ENCODE assay signal across 16 mouse cellular contexts in genomic region chr13:13537272-13538015, GRCm38 (mm10). TPM values are rescaled to one million over a fixed set of nuclear protein-coding genes. Genes with fewer than 3 reads are reported as not detected.
DNase-seq lines count a peak whose midpoint lies in the region; ATAC-seq and TF ChIP-seq lines count a peak whose summit lies in the region.
"Had no signal": no experiment of that assay in that cellular context is flagged by ENCODE, and none has a peak within 500 bp of the region (broad histone marks: within the 10 kb centered on the region; RNA-seq: fewer than 3 reads in every experiment).

No protein-coding gene starts in this region.

- H3K9me3 ChIP-seq in midbrain, embryonic 13.5 days = no peaks in the 10 kb centered on the region
- H3K9me3 ChIP-seq in midbrain, postnatal 0 days (ENCODE audit: low read length) = no peaks in the 10 kb centered on the region
- H3K9me3 ChIP-seq in MEL (replicated peaks; ENCODE audit: insufficient read depth, low read length) = no peaks in the 10 kb centered on the region
- H3K9me3 ChIP-seq: forebrain, embryonic 15.5 days; limb, embryonic 13.5 days had no signal

- H3K9ac ChIP-seq in midbrain, embryonic 13.5 days (replicated peaks) = no peak overlapping the region
- no peak overlapping the region for H3K9ac ChIP-seq in midbrain, postnatal 0 days (replicated peaks; ENCODE audit: low read length, poor library complexity, severe bottlenecking)
- no peak overlapping the region for H3K9ac ChIP-seq in MEL (ENCODE audit: control insufficient read depth, low read depth, low read length, poor library complexity, severe bottlenecking)
- H3K9ac ChIP-seq: forebrain, embryonic 15.5 days; limb, embryonic 13.5 days had no signal

- peak; percentile 58; the same call in 1 of the 2 replicates for ATAC-seq in midbrain, embryonic 13.5 days
- ATAC-seq in midbrain, postnatal 0 days (ENCODE audit: low FRiP score) = no peak
- peak; percentile 39 to 62 for ATAC-seq in hematopoietic stem cell, adult 5-6 weeks (replicated peaks in 1 of 2; ENCODE audit: insufficient read depth in 1 of 2, low FRiP score in 2 of 2, low TSS enrichment in 1 of 2, low read depth in 1 of 2, poor library complexity in 2 of 2, severe bottlenecking in 2 of 2)
- ATAC-seq: forebrain, embryonic 15.5 days had no signal

- H3K27me3 ChIP-seq in midbrain, embryonic 13.5 days = no peaks in the 10 kb centered on the region
- no peaks in the 10 kb centered on the region for H3K27me3 ChIP-seq in midbrain, postnatal 0 days (ENCODE audit: insufficient read depth, low read length)
- H3K27me3 ChIP-seq in MEL (ENCODE audit: control insufficient read depth in 1 of 2, insufficient read depth in 2 of 2, low read length in 2 of 2) = no peaks in the 10 kb centered on the region
- H3K27me3 ChIP-seq: forebrain, embryonic 15.5 days; limb, embryonic 13.5 days; Patski had no signal

- no peaks in the 10 kb centered on the region for H3K36me3 ChIP-seq in midbrain, embryonic 13.5 days
- H3K36me3 ChIP-seq in midbrain, postnatal 0 days (ENCODE audit: insufficient read depth, low read length) = no peaks in the 10 kb centered on the region
- peaks cover 0 to 26% of the 10 kb centered on the region in 2 experiments; a peak in 2 of 4 replicates for H3K36me3 ChIP-seq in MEL (ENCODE audit: control insufficient read depth in 1 of 2, insufficient read depth in 2 of 2, low read length in 2 of 2)
- H3K36me3 ChIP-seq: forebrain, embryonic 15.5 days; limb, embryonic 13.5 days had no signal

- DNase-seq in midbrain, postnatal 0 days (ENCODE audit: low spot score) = no peak
- DNase-seq in MEL (ENCODE audit: low read depth, low spot score) (peak; percentile 42), liver (no peak)
- peak; percentile 74 for DNase-seq in naive thymus-derived CD4-positive, alpha-beta T cell, adult 2 months (ENCODE audit: low read depth)
- no peak for DNase-seq in kidney, postnatal 25 days
- no peak for DNase-seq in left cerebral cortex, adult 18-20 months (ENCODE audit: low spot score in 2 of 2)
- DNase-seq: cerebellum, adult 9-10 months; gastrocnemius, adult 2 months; heart, postnatal 36 days; lung, postnatal 4 days; right cerebral cortex, postnatal 14 days had no signal

- TF ChIP-seq CTCF in midbrain, postnatal 0 days (IDR thresholded peaks at IDR 0.05) = no peak
- no peak for TF ChIP-seq CTCF in MEL (IDR thresholded peaks at IDR 0.05 in 2 of 3, conservative IDR thresholded peaks at IDR 0.05 in 1 of 3; ENCODE audit: control insufficient read depth in 1 of 3, insufficient read depth in 1 of 3, low read depth in 2 of 3, low read length in 3 of 3, poor library complexity in 1 of 3, severe bottlenecking in 1 of 3)

- TF ChIP-seq POLR2A in MEL (IDR thresholded peaks at IDR 0.05; ENCODE audit: control insufficient read depth in 1 of 2, insufficient read depth in 1 of 2, low read depth in 1 of 2, low read length in 2 of 2, poor library complexity in 1 of 2) = no peak

- no peak overlapping the region for H3K27ac ChIP-seq in midbrain, embryonic 13.5 days
- H3K27ac ChIP-seq in midbrain, postnatal 0 days (ENCODE audit: low read depth, low read length) = no peak overlapping the region
- H3K27ac ChIP-seq in MEL (ENCODE audit: control insufficient read depth, low read depth, low read length) = peak overlapping the region; percentile 71; the same call in 1 of the 2 replicates
- H3K27ac ChIP-seq: forebrain, embryonic 15.5 days; limb, embryonic 13.5 days had no signal

- H3K79me2 ChIP-seq in MEL (ENCODE audit: control insufficient read depth, insufficient read depth, low read length, poor library complexity) = no peaks in the 10 kb centered on the region

- no peak overlapping the region for H3K4me3 ChIP-seq in midbrain, embryonic 13.5 days (replicated peaks)
- no peak overlapping the region for H3K4me3 ChIP-seq in midbrain, postnatal 0 days (ENCODE audit: low read depth, low read length)
- no peak overlapping the region for H3K4me3 ChIP-seq in MEL (ENCODE audit: control insufficient read depth in 1 of 2, insufficient read depth in 1 of 2, low read depth in 2 of 2, low read length in 2 of 2)
- H3K4me3 ChIP-seq: forebrain, embryonic 15.5 days; gastrocnemius, adult 2 months; limb, embryonic 13.5 days had no signal

- TF ChIP-seq RAD21 in MEL (IDR thresholded peaks at IDR 0.05; ENCODE audit: low read depth, low read length) = no peak

- no peak overlapping the region for H3K4me2 ChIP-seq in midbrain, embryonic 13.5 days (replicated peaks)
- no peak overlapping the region for H3K4me2 ChIP-seq in midbrain, postnatal 0 days (ENCODE audit: low read depth, low read length, poor library complexity, severe bottlenecking)
- H3K4me2 ChIP-seq: forebrain, embryonic 15.5 days; limb, embryonic 13.5 days had no signal

- 0 out of 4 replicates have a peak, but pooled peaks of 1 of the 2 experiments have one; percentile 5 for TF ChIP-seq EP300 in MEL (IDR thresholded peaks at IDR 0.05; ENCODE audit: low read depth in 1 of 2, low read length in 2 of 2)

- H3K4me1 ChIP-seq in midbrain, embryonic 13.5 days (replicated peaks) = no peaks in the 10 kb centered on the region
- H3K4me1 ChIP-seq in midbrain, postnatal 0 days (ENCODE audit: insufficient read depth, low read length) = no peaks in the 10 kb centered on the region
- H3K4me1 ChIP-seq in MEL (ENCODE audit: control insufficient read depth in 1 of 2, insufficient read depth in 2 of 2, low read length in 2 of 2) = peaks cover 26 to 28% of the 10 kb centered on the region in 2 experiments
- H3K4me1 ChIP-seq: forebrain, embryonic 15.5 days had no signal

- 85% methylated on average over 2 of the region's 2 CpGs for WGBS in midbrain, embryonic 13.5 days
- 89% methylated on average over 2 of the region's 2 CpGs for WGBS in midbrain, postnatal 0 days

TF ChIP-seq in MEL, 35 proteins besides CTCF, POLR2A, EP300 and RAD21:
- peak; percentile 63; the same call in 1 of the 2 replicates for TF ChIP-seq USF1 (IDR thresholded peaks at IDR 0.05; ENCODE audit: low read depth, low read length)
- TF ChIP-seq E2F4 (IDR thresholded peaks at IDR 0.05; ENCODE audit: borderline replicate concordance, low read depth, low read length) = no peak
- TF ChIP-seq GATA1 (IDR thresholded peaks at IDR 0.05; ENCODE audit: low read depth, low read length) = no peak
- no peak for TF ChIP-seq ETS1 (IDR thresholded peaks at IDR 0.05; ENCODE audit: low read depth, low read length)
- no peak for TF ChIP-seq KAT2A (conservative IDR thresholded peaks at IDR 0.05; ENCODE audit: low read depth, low read length)

RNA-seq across cellular contexts. Expression of gene Lyst, which starts 52.8 kb away (rescaled TPM):
- 4.5 and 4.8 TPM in 2 replicates for polyA plus RNA-seq in midbrain, embryonic 13.5 days (2015; fragmentation: Nextera tagmentation; extraction: Ambion mirVana)
- total RNA-seq in midbrain, postnatal 0 days (2014; rRNA removed) = 15.9 and 19.5 TPM in 2 replicates
- 3.1 and 5.2 TPM in 2 replicates for polyA plus RNA-seq in midbrain, postnatal 0 days (2015; fragmentation: Nextera tagmentation; extraction: Ambion mirVana)
- total RNA-seq in MEL (2012; rRNA removed) = 2.9 and 3.0 TPM in 2 replicates
- polyA plus RNA-seq in MEL (2012; ENCODE audit: insufficient read depth in 1 of 2, insufficient read length in 2 of 2, low read depth in 1 of 2, low replicate concordance in 2 of 2, missing spikeins in 1 of 2) = 1 to 10 TPM in 1 of 2 experiments, not detected in 1; 3.1 TPM
- 38.0 and 82.2 TPM in 2 replicates for total RNA-seq in hematopoietic stem cell, adult 5-6 weeks (2017)
- total RNA-seq in left cerebral cortex, adult 18-20 months (2021) = 10 to 100 TPM; 51.1 to 58.6 TPM

Comparison
In these comparisons a context has a peak if more than half of its experiments do, and no peak if none do; other contexts are left out.
1. DNase-seq: peak in MEL (single experiment) and naive thymus-derived CD4-positive, alpha-beta T cell, adult 2 months (single experiment); none in midbrain, postnatal 0 days (single experiment), liver (single experiment), kidney, postnatal 25 days (0 of 2) and left cerebral cortex, adult 18-20 months (0 of 2).